Mouse (Mus musculus): ENCODE data around the gene Lrrc8d.
"Not testable (repeated sequence)": the region's sequence is repeated elsewhere in the genome, so short reads cannot be mapped to it uniquely, and the experiment has no call there.

The Lrrc8d gene

DNA sequence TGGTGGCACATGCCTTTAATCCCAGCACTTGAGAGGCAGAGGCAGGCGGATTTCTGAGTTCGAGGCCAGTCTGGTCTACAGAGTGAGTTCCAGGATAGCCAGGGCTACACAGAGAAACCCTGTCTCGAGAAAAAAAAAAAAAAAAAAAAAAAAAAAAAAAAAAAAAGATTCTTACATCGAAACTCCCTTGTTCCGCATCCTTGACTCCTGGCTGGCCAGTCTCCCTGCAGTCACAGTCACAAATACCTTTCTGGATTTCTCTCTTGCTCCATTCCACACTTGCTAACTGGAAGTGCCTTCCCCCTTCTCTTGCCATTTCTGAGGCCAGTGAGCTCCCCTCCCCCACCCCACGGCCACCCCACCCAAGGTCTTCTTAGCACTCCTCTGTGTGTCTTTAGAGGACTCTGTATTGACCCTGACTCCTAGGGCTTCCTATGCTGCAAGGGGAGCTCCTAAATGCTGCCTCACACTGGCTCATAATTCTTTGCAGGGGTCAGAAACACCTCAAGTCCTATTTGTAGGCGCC, 13.9 kb upstream of the Lrrc8d start:
- not testable (repeated sequence) for DNase-seq

DNA sequence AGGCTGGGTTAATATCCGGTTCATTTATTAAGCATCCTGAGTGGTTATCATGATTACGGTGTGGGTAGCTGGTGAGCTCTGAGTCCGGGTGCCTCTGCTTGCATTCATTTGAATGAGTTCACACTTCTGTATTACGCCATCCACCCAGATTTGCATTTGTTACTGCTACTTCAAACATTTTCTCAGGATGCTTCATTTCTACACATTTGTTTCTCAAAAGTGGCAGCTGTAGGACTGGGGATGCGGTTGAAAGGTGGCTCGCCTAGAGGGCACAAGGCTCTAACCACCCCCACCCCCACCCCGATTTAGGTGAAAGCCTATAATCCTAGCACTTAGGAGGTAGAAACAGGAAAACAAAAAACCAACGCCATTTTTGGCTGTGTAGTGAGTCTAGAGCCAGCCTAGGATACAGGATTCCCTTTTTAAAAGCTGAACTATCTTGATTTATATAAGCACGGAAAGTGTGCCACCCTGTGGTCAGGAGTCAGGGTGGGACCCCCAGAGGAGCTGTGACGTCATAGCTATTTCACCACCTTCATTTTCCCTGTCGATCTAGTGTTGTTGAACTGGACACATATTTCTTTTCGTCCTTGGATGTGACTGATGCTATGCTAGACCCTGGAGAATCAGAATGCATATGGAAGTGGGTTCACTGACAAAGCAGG, 13.3 kb upstream of the Lrrc8d start:
- DNase-seq, result peak; percentile 61

DNA sequence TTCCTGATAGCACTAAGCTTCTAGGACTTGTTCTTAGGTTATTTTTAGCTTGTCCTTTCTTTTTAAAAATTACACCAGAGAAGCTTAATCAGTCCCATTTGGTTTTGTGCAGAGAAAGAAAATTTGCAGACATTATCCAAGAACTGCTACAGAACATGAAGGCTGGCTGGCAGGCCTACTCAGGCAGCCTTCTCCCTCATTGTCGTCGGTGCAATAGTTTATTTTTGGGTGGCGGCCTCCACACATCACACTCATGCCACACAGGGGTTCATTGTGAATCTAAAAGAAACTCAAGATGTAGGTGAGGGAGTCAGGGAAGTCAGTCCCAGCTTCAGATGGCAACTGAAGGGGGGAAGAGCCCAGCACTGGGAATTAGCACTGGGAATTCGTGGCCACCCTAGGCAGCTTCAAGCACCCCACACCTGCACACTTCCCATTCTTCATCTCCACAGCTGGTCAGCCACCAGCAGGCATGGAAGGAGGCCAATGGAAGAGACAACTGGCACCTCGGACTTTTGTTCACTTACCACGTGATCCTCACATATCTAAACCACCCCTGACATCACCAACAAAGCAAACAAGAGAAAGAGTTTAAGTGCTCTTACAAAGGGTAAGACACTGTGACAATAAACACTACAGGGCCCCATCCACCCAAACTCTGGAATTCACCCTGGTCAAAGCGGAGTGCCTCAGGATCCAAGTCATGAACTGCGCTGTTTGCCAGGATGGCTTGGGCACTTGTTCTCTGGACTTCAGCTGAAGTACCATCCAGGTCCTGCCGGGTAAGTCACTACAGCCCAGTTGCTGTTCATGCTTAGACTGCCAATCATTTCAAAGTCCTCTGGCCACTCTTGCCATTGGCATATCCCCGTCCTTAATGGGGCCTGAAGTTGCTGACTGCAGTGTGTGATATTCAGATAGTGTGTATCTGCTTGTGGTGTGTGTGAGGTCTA, 9.0 kb upstream of the Lrrc8d start:
- no peak for DNase-seq

DNA sequence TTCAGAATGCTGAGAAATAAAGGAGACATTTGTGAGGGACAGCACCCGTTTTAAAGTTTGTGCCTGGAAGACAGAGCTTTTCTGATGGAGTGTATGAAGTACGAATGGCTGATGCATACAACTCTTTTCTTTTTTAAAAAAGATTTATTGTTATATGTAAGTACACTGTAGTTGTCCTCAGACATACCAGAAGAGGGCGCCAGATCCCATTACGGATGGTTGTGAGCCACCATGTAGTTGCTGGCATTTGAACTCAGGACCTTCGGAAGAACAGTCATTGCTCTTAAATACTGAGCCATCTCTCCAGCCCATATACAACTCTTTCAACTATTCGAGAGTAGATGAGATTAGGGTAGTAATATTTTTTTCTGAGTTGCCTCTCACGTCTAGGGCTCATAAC, 8.1 kb upstream of the Lrrc8d start:
- peak; percentile 79 for DNase-seq

DNA sequence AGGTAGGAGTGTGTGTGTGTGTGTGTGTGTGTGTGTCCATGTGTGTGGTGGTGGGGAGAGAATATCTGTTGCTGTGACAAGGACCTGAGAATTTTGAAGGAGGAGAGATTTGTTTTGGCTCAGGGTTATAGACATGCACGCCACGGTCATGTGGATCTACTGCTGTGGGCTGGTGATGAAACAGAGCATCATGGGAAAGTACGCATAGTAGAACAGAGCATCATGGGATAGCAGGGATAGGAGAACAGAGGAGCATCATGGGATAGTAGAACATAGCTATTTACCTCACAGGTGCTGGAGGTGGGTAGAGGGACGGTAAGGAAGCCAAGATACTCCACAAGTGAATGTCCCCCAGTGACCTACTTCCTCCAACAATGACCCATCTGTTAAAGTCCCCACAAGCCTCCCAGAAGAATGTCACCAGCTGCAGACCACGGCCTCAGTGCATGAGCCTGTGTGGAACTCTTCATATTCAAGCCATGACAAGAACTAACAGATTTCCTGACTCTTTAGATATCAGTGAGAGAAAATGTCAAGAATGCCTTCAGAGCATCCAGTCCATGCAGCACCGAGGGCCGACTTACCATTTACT, 5.3 kb upstream of the Lrrc8d start:
- no peak for DNase-seq

DNA sequence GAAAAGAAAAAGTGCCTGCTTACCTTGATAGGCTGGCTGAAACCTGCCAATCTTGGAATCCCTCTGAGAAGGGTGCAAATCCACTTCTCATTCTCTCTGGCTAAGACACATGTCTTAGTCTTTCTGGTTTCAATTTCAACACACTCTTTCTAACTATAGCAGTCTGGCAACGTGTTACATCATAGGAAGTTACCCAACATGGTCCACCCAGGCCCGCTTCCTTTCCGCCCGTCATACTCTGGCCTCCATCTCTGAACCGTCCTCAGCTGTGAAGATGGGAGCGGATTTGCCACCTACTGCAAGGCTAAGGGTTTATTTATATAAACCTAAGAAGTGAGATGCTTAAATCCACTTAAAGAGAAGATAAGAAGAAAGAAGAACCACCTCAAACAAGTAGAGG, 3.7 kb upstream of the Lrrc8d start:
- no peak for DNase-seq

DNA sequence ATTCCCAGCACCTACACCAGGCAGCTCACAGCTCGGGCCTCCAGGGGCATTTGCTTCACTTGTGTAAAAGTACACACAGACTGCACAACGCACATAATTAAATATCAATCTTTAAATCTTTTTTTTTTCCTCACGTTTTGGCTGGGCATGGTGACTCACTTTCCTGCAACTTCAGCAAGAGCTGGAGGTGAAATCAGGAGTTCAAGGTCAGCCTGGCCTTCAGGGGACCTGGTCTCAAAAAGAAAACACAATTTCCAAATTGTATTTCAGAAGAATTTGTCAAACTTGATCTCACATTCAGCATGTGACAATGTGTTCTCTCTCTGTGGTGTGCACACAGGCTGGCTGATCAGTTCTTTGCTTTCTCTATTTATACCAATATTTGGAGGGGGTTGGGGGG, 1.9 kb upstream of the Lrrc8d start:
- no peak for DNase-seq

DNA sequence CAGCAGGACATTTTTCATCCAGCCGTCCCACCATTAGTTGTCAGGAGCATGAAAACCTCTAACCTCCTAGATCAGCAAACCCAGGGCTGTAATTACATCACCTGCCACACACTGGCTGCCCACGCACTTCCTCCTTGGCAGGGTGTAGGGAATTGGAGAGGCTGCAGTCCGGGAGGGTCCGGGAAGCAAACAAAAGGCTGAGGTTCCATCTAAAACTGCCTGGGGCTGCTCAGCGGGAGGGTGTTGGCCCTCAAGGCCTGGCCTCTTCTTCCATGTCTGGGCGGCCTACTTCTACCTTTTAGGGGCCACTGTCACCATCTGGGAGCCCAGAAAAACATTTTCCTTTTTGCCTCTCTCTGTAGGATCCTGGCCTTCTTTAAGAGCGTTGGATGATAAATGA, 1.1 kb upstream of the Lrrc8d start:
- DNase-seq, result peak; percentile 36

DNA sequence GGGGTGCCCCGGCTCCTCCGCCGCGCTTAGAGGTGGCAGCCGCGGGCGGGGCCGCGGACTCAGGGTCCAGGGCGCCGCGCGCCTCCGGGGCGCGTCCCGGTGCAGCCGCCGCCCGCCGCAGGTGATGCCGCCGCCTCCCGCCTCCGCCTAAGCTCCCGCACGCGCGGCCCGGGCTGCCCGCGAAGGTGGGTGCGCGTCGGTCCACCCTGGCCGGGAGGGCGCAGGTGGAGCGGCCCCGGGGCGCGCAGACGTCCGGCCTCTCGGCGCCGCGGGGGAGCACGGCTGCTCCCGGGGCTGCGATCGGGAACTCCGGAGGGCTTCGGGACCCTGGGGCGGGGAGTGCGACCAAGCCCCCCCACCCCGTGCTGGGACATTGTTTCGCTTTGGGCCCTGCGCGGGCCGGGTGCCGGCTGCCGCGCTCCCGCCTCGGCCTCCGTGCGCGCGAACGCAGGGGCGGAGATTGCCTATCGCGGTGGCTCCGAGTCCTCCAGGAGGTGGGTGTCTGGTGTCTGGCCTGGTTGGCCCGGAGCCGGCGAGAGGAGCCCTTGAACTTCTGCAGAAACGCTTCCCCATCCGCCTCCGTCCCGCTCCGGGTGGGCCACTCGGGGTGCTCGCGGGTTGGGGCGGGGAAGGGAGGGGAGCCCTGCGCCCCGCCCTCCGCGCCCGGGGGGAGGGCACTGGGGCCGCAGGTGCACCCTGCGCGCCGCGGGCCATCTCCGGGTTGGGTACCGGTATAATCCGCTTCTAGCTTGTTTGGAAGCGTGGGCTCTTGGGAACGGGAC, 492 bp downstream of the Lrrc8d start:
- DNase-seq, result peak; percentile 91

DNA sequence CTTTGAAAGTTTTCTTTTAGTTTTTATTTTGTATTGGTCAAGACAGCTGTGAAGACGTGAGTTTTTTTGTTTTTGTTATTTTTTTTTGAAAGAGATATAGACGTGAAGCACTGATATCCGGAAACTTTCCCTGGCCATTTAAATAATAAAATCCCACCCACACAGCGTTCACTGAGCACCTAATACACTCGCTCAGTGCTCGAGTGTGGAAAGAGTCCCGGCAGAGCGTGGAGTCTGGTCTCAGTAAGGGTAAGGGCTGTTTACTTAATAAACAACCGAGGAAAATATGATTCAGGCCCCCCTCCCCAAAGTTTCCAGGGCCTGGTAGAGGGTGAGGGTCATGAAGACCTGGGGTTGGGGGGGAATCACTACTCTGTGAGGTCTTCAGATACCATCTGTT, 1.6 kb downstream of the Lrrc8d start:
- DNase-seq, result no peak

DNA sequence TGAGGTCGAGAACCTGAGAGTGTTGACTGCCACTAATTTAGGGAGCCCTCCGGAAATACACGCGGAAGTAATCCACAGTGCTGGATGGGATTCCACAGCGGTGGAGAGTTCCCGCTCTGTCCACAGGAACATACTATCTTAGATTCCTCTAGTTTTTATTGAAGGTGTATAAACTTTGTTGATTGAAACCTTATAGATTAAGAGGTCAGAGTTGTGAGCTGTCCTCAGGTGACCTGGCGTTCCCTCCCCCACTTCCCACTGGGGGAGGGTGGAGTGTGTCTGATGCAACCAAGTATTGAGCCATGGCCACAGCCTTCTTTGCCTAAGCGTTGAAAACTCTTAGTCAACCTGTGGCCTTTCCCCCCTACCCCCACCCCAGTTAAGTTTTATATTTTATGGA, 2.1 kb downstream of the Lrrc8d start:
- DNase-seq, result no peak

DNA sequence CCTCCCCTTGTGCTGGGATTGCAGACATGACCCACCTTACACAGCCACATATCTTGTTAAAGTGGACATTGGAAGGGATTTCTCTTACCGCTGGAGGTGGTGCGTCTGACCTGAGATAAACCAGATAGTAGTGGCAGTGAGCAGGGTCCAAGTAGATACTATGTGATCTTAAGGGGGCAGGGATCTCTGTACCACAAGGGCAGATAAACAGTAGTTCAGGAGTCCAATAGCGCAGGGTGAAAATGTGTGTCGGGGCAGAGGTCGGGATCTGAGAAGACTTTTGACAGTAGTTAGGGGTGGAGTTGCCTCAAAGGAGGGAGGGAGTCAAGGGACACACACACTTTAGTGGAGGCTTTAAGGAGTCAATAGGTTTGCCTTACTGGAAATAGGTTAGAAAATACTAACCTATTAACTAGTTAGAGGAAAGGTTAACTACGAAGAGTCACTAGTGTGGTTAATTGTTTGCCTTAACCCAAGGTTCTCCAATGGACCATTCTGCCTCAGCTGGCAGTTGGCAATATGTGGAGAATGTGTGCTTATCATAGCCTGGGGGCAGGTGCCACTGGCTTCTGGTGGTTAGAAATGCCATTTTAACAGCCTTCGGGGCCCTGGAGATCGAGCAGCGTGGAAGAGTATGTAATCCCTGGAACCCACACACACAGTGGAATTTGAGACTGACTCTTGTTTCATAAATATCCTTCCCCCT, 3.0 kb downstream of the Lrrc8d start:
- no peak for DNase-seq

DNA sequence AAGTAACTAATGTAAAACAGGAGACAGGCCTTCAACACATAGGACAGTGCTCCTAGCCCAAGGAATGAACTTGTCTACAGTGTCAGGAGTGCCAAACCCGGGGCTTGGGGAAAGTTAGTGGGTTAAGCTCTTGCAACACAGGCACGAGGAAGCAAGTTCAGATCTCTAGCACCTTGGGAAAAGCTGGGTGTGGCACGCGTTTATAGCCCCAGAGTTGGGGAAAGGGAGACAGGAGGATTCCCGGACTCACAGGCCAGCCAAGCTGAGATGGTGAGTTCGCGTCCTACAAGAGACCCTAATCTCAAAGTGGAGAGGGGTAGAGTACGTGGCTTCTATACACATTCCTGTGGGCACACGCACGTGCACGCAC, 3.5 kb downstream of the Lrrc8d start:
- no peak for DNase-seq

DNA sequence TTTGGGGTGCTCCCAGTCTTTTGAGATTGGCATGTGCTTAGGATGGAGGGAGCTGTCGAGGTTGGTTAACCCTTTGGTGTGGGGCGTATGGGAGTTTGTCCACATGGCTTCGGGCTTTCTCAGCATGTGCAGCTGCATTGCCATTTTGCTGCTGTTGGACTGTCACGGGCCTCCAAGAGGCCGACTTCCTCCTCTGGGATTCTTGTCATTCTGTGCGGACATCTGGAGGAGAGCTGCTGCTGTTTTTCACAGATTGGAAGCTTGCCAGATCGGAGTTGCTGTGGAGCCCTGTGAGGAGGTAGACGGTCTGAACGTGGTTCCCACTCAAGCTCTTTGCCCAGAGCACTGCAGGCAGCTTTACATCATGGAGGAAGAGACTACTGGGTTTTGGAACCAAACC, 4.8 kb downstream of the Lrrc8d start:
- DNase-seq, result no peak

DNA sequence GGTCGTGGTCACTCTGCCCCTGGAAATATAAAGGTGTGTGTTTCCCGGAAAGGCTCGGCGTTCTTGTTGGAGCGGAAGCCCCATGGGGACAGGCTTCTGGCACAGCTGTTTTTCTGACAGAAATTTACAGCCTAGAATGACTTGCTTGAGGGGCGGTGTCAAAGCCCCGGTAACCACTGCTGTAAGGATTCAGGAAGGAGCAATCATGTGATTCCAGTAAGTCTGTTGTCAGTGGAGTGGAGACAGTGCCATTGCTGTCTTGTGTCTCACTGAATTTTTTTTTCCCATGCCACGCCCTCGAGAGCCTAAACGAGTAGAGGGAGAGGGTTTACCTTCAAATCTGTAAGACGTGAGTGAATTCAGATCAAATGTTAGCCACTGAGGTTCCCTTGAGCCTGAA, 6.9 kb downstream of the Lrrc8d start:
- no peak for DNase-seq

DNA sequence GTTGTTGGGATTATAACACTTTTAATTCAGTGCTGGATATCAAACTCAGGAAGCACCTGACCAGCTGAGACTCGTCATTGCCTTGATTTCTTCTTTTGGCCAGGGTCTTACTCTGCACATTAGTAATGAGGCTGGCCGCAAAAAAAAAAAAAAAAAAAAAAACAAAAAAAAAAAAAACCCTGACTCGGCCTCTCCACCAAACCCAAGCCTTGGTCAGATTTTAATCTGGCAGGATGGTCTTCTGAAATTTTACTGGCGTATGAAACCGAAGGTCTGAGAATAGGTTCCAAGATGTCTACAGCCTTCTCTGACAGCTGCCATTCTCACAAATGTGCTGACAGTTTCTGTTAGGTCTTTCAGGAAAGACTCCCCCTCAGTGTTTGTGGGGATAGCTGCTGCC, 8.5 kb downstream of the Lrrc8d start:
- DNase-seq, result no peak

DNA sequence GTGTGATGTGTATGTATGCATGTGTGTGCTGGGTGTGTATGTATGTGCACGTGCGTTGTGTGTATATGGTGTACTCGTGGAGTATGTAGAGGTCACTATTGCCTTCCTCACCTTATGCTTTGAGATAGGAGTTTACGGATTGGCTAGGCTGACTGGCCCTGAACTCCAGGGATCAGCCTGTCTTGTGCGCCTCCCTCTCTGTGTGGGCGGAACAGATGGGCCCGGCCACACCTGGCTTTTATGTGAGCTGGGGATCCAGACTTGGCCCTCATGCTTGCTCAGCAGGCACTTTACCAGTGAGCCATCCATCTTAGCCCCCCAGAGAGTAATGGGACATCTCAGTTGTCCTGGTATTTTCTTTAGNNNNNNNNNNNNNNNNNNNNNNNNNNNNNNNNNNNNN, 10.7 kb downstream of the Lrrc8d start:
- DNase-seq, result no peak

DNA sequence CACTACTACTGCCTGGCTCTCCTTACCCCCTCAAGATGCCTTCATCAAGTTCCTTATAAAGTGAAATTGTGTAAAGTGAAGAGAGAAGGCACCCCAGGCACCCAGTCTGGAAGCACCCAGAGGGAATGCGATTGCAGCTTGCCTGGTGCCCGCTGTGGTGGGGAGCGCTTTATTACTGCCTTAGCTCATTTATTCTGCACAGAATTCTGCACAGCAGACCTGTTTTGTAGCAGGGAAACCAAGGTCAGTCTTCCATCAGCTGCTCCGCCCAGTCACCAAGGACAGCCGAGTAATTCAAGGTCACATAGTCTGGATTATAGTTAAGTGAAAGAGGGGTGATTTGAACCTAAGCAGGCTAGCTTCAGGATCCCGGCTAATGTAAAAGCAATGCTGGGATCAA, 14.7 kb downstream of the Lrrc8d start:
- no peak for DNase-seq

DNA sequence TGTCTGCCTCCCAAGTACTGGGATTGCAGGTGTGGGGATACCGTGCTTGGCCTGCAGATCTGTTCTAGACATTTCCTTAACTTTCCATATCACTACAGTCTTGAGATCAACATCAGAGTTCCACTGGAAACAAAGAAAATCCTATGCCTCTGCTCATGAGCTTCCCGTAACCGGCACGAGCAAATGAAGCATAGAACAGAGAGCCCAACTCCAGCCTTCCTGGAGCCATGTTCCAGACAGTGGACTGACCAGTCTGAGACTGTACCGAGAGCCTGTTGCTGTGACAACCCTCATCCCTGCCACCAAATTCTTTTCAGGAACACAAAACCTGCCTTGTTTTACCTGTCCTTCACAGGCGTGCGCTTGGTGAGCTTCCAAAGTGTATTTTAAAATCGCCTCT, 15.3 kb downstream of the Lrrc8d start:
- DNase-seq, result no peak

DNA sequence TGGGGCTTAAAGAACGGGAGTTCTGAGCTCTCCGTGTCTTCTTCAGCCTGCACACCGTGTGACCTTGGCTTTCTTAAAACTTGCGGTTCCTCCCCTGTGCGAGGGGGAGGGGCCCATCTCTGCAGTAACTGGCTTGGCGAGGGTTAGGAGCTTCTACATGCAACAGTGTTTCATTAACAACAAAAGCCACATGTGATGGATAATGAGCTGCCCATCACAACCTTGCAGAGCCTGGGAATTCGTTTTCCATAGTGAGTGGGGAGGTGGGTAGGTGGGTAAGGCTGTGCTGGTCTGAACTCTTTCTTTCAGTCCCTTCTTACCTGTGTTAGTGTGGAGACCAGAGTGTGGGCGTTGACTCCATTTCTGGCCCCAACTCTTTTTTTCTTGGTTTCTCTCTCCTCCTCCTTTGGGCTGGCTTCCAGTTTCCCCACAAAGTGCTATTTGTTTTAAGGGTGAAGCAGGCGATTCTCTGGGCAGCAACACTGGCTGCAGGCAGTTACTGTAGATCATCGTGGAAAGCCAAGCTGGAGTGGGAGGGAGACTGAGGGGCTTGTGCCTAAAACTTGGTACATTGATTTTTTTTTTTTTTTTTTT, 15.9 kb downstream of the Lrrc8d start:
- peak; percentile 79 for DNase-seq

DNA sequence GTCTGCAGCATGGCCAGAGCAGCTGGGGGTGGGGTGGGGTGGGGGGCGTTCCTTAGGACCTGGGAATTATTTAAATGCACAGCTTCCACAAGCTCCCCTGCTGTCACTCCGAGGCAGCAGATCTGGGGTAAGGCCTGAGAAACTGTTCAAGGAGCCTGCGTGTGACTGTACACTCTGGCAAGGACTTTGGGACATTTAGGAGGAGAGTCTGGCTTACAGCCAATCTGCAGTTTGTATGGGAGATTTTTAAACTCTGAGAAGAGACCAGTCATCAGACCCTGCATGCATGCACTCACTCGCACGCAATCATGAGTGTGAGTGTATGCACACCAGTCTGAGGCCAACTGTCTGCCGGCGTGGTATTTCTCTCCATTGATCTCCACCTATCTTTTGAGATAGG, 17.5 kb downstream of the Lrrc8d start:
- no peak for DNase-seq

DNA sequence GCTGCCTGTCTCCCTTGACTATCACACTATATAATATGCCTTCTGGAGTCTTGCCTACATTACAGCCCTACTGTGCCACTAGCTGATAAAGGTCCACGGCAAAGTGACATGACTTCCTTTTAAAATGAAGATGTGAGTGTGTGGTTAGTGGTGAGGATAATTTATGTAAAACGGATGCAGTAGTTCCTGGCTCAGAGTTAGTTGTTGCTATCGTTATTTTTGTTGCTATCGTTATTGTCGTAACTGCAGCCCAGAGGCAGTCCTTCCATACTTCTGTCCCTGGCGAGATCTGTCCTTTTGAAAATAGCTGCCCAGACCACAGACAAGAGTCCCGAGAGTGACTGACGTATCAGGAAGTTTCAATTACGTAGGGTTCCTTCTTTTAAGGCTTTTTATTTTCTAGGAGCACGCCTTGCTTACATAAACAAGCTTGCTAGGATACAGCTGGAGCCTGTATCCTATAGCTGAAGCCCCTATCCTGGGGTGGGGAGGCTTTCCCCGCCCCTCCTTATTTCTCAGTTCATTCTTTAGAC, 18.4 kb downstream of the Lrrc8d start:
- no peak for DNase-seq
